Mouse (Mus musculus): ENCODE measurements around the gene Bcat2. TPM values are rescaled to one million over a fixed set of nuclear protein-coding genes. Genes with fewer than 3 reads are reported as not detected.
"Not testable (repeated sequence)": the region's sequence is repeated elsewhere in the genome, so short reads cannot be mapped to it uniquely, and the experiment has no call there.

Bcat2 gene
- polyA plus RNA-seq, 1 experiment, result 173 TPM

GRCm38 (mm10) chr7:45524841-45525621, 44.9 kb upstream of the Bcat2 start:
- TF ChIP-seq POLR2A (IDR thresholded peaks at IDR 0.05; ENCODE audit: control insufficient read depth, extremely low read depth, insufficient read depth, low read length, poor library complexity), result no peak
- no peak for TF ChIP-seq CTCF (IDR thresholded peaks at IDR 0.05; ENCODE audit: borderline replicate concordance, control insufficient read depth, extremely low read depth, insufficient read depth, low read length, poor library complexity)
- 43% methylated on average over 12 of the region's 12 CpGs for WGBS
- no peaks in the 10 kb centered on the region for H3K27me3 ChIP-seq (ENCODE audit: control insufficient read depth, insufficient read depth, low read length)
- peak overlapping the region; percentile 62 for H3K4me3 ChIP-seq (ENCODE audit: control insufficient read depth, insufficient read depth, low read length)
- H3K36me3 ChIP-seq (ENCODE audit: control insufficient read depth, insufficient read depth, low read length), result no peaks in the 10 kb centered on the region
- peaks cover 25% of the 10 kb centered on the region for H3K4me1 ChIP-seq (replicated peaks; ENCODE audit: control insufficient read depth, insufficient read depth, low read length)
- peak overlapping the region; percentile 13; the same call in 1 of the 2 replicates for H3K27ac ChIP-seq (ENCODE audit: control insufficient read depth, insufficient read depth, low read length)
- DNase-seq, result no peak

GRCm38 (mm10) chr7:45525809-45526473, 44.0 kb upstream of the Bcat2 start, which contains the start of the genes Ppp1r15a and Plekha4:
Gene Ppp1r15a (minus strand): TSS chr7:45526268.
Gene Plekha4 (plus strand): TSS chr7:45526330.
- under 1% methylated on average over 54 of the region's 54 CpGs for WGBS
- H3K27me3 ChIP-seq (ENCODE audit: control insufficient read depth, insufficient read depth, low read length), result no peaks in the 10 kb centered on the region
- peak; percentile 96 for DNase-seq
- H3K4me3 ChIP-seq (ENCODE audit: control insufficient read depth, insufficient read depth, low read length), result peak within 1 kb of the TSS; percentile 62
- H3K4me1 ChIP-seq (replicated peaks; ENCODE audit: control insufficient read depth, insufficient read depth, low read length), result peaks cover 25% of the 10 kb centered on the region
- H3K36me3 ChIP-seq (ENCODE audit: control insufficient read depth, insufficient read depth, low read length), result no peaks in the 10 kb centered on the region
- TF ChIP-seq POLR2A (IDR thresholded peaks at IDR 0.05; ENCODE audit: control insufficient read depth, extremely low read depth, insufficient read depth, low read length, poor library complexity) (peak; percentile 89), CTCF (IDR thresholded peaks at IDR 0.05; ENCODE audit: borderline replicate concordance, control insufficient read depth, extremely low read depth, insufficient read depth, low read length, poor library complexity) (no peak)
- H3K27ac ChIP-seq (ENCODE audit: control insufficient read depth, insufficient read depth, low read length), result peak within 1 kb of the TSS; percentile 86

DNA sequence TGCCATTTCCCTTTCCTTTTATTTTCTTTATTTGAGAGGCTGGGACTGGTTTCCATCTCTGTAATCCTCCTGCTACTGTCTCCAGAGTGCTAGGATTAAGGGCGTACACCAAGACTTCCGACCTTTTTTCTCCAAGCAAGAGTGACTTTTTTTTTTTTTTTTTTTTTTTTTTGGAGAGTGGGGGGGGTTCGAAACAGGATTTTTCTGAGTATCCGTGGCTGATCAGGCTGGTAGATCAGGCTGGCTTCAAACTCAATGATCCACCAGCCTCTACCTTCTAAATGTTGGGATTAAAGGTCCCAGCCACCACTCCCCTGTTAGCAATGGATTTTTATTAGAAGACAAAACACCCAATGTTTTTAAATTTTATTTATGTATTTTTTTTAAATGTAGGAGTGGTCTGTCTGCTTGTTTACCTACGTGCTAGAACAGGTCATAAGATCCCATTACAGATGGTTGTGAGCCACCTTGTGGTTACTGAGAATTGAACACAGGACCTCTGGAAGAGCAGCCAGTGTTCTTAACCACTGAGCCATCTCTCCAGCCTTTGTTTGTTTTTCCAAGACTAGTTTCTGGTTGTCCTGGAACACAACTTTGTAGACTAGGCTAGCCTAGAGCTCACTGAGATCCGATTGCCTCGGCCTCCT, 43.4 kb upstream of the Bcat2 start:
- DNase-seq, result peak; percentile 43
- Histone ChIP-seq H3K27me3 (ENCODE audit: control insufficient read depth, insufficient read depth, low read length) (no peaks in the 10 kb centered on the region), H3K4me1 (replicated peaks; ENCODE audit: control insufficient read depth, insufficient read depth, low read length) (peaks cover 25% of the 10 kb centered on the region), H3K36me3 (ENCODE audit: control insufficient read depth, insufficient read depth, low read length) (no peaks in the 10 kb centered on the region), H3K4me3 (ENCODE audit: control insufficient read depth, insufficient read depth, low read length) (peak overlapping the region; percentile 62), H3K27ac (ENCODE audit: control insufficient read depth, insufficient read depth, low read length) (peak overlapping the region; percentile 86)
- 21% methylated on average over 7 of the region's 7 CpGs for WGBS
- TF ChIP-seq CTCF (IDR thresholded peaks at IDR 0.05; ENCODE audit: borderline replicate concordance, control insufficient read depth, extremely low read depth, insufficient read depth, low read length, poor library complexity) (no peak), POLR2A (IDR thresholded peaks at IDR 0.05; ENCODE audit: control insufficient read depth, extremely low read depth, insufficient read depth, low read length, poor library complexity) (no peak)

- not testable (repeated sequence) for H3K27ac ChIP-seq (ENCODE audit: control insufficient read depth, insufficient read depth, low read length); H3K36me3 ChIP-seq (ENCODE audit: control insufficient read depth, insufficient read depth, low read length); H3K27me3 ChIP-seq (ENCODE audit: control insufficient read depth, insufficient read depth, low read length); H3K4me3 ChIP-seq (ENCODE audit: control insufficient read depth, insufficient read depth, low read length); DNase-seq
- peaks cover 22% of the 10 kb centered on the region for H3K4me1 ChIP-seq (replicated peaks; ENCODE audit: control insufficient read depth, insufficient read depth, low read length)
- WGBS, result 85% methylated on average over 6 of the region's 6 CpGs
These were observed 42.8 kb upstream of the Bcat2 start for GRCm38 (mm10) chr7:45527169-45527568.

DNA sequence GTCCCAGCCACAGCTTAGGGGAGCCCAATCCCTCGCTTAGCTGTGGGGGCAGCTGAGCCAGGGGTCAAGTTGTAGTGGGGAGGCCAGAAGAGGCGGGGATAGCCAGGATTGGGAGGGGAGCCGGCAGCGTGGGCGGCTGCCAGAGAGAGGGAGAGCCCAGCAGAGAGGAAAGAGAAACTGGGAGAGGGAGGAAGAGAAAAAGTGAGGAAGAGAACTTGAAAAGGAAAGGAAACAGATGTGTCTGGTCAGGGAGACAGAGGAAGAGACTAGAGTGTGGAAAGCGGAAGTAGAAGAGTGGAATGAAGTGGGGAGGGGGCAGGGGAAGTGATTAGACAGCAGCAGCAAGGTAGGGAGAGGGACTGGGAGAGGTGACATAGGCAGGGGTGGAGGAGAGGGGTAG, 40.5 kb upstream of the Bcat2 start:
- no peak overlapping the region for H3K4me3 ChIP-seq (ENCODE audit: control insufficient read depth, insufficient read depth, low read length)
- WGBS, result 13% methylated on average over 6 of the region's 6 CpGs
- H3K27ac ChIP-seq (ENCODE audit: control insufficient read depth, insufficient read depth, low read length), result no peak overlapping the region

GRCm38 (mm10) chr7:45530643-45531042, 39.3 kb upstream of the Bcat2 start:
- Histone ChIP-seq H3K4me1 (replicated peaks; ENCODE audit: control insufficient read depth, insufficient read depth, low read length) (peaks cover 9% of the 10 kb centered on the region), H3K27me3 (ENCODE audit: control insufficient read depth, insufficient read depth, low read length) (no peaks in the 10 kb centered on the region), H3K4me3 (ENCODE audit: control insufficient read depth, insufficient read depth, low read length) (no peak overlapping the region), H3K27ac (ENCODE audit: control insufficient read depth, insufficient read depth, low read length) (no peak overlapping the region), H3K36me3 (ENCODE audit: control insufficient read depth, insufficient read depth, low read length) (no peaks in the 10 kb centered on the region)
- DNase-seq, result no peak
- no peak for TF ChIP-seq POLR2A (IDR thresholded peaks at IDR 0.05; ENCODE audit: control insufficient read depth, extremely low read depth, insufficient read depth, low read length, poor library complexity)
- TF ChIP-seq CTCF (IDR thresholded peaks at IDR 0.05; ENCODE audit: borderline replicate concordance, control insufficient read depth, extremely low read depth, insufficient read depth, low read length, poor library complexity), result no peak
- WGBS, result 73% methylated on average over 2 of the region's 2 CpGs

More for the DNA sequence above, 40.5 kb upstream of the Bcat2 start:
- H3K4me1 ChIP-seq (replicated peaks; ENCODE audit: control insufficient read depth, insufficient read depth, low read length), result peaks cover 20% of the 10 kb centered on the region
- H3K27me3 ChIP-seq (ENCODE audit: control insufficient read depth, insufficient read depth, low read length), result no peaks in the 10 kb centered on the region
- no peaks in the 10 kb centered on the region for H3K36me3 ChIP-seq (ENCODE audit: control insufficient read depth, insufficient read depth, low read length)
- TF ChIP-seq POLR2A (IDR thresholded peaks at IDR 0.05; ENCODE audit: control insufficient read depth, extremely low read depth, insufficient read depth, low read length, poor library complexity), result no peak
- TF ChIP-seq CTCF (IDR thresholded peaks at IDR 0.05; ENCODE audit: borderline replicate concordance, control insufficient read depth, extremely low read depth, insufficient read depth, low read length, poor library complexity), result no peak
- DNase-seq, result no peak
